Mouse (Mus musculus) embryonic fibroblast, embryonic 13.5 days (primary cell): Measurements from ENCODE around the gene Strbp.

Experiments
- CTCF ChIP-seq: IDR thresholded peaks from 2 replicates; pipeline ENCODE4 v1.5.1; 2011; ENCODE audit warnings: mild to moderate bottlenecking, control low read depth, low read length, moderate library complexity, borderline replicate concordance; ENCODE audit not compliant: insufficient read depth
- POLR2A ChIP-seq: IDR thresholded peaks from 2 replicates; pipeline ENCODE4 v1.6.1; 2011; ENCODE audit warnings: low read depth, mild to moderate bottlenecking, control low read depth, low read length, moderate library complexity

- TF ChIP-seq POLR2A (no peak), CTCF (no peak)
Observed at GRCm38 (mm10) chr2:37570703-37571102, 133.0 kb downstream of the Strbp start.
